8 mouse cellular contexts compared by ENCODE assay signal in the genomic region with DNA sequence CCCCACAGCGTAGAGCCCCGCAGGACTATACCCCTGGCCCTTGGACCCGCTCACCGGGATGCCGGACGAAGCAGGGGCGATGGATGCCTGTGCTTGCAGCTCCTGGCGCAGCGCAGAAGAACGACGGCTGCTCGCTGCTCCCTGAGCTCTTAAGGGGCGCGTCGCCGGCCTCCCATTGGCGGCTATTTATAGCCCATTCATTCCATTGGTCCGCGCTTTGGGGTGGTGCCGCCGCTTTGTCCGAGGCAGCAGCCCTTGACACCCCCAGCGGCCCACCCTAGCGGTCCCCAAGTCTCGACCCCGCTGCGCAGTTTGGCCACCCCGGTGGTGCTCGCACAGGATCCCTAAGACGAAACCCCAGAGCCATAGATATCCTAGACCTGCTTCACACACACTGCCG. TPM values are rescaled to one million over a fixed set of nuclear protein-coding genes. Genes with fewer than 3 reads are reported as not detected.
DNase-seq lines count a peak whose midpoint lies in the region; ATAC-seq and TF ChIP-seq lines count a peak whose summit lies in the region.

A gene (minus strand): TSS at position 163 of the 400 bp plus-strand sequence.

- no peak for TF ChIP-seq EP300 in liver, embryonic 14.5 days (IDR thresholded peaks at IDR 0.05; ENCODE audit: low read depth)

- DNase-seq in Muller cell, postnatal 12 days (ENCODE audit: inconsistent ontology term) = peak; percentile 94
- DNase-seq in cerebellum, adult 18-20 months = peak; percentile 93 to 94
- DNase-seq in heart, postnatal 36 days = peak; percentile 82 to 84
- DNase-seq in layer of hippocampus, adult 11-12 months (ENCODE audit: low spot score) = peak; percentile 93
- DNase-seq in liver, embryonic 14.5 days (ENCODE audit: low read depth in 3 of 3, low spot score in 3 of 3) = no peak
- peak; percentile 33 to 51 for DNase-seq in thymus, postnatal 36 days

- no peak within 1 kb of the TSS for H3K9ac ChIP-seq in liver, embryonic 14.5 days (replicated peaks)
- peak within 1 kb of the TSS; percentile 95 for H3K9ac ChIP-seq in neural tube, embryonic 12.5 days

- peaks cover 52% of the 10 kb centered on the region for H3K27me3 ChIP-seq in liver, embryonic 14.5 days (ENCODE audit: control insufficient read depth, insufficient read depth, low read length)
- H3K27me3 ChIP-seq in neural tube, embryonic 12.5 days (replicated peaks) = peaks cover 5% of the 10 kb centered on the region; the same call in 1 of the 2 replicates

- H3K4me3 ChIP-seq in liver, embryonic 14.5 days (ENCODE audit: insufficient read depth in 1 of 2, low read depth in 2 of 2, low read length in 2 of 2) = peak within 1 kb of the TSS; percentile 22 to 48
- H3K4me3 ChIP-seq in neural tube, embryonic 12.5 days = peak within 1 kb of the TSS; percentile 89

- ATAC-seq in frontal cortex, adult (ENCODE audit: low TSS enrichment) = peak; percentile 66
- no peak for ATAC-seq in liver, embryonic 14.5 days (ENCODE audit: insufficient read depth)
- peak; percentile 79 for ATAC-seq in neural tube, embryonic 12.5 days (ENCODE audit: low FRiP score, low read depth)

- H3K4me1 ChIP-seq in liver, embryonic 14.5 days (replicated peaks; ENCODE audit: control insufficient read depth in 2 of 2, insufficient read depth in 2 of 2, low read length in 1 of 2) = peaks cover 0 to 6% of the 10 kb centered on the region in 2 experiments; a peak in 2 of 4 replicates
- peaks cover 39% of the 10 kb centered on the region for H3K4me1 ChIP-seq in neural tube, embryonic 12.5 days

- no peaks in the 10 kb centered on the region for H3K36me3 ChIP-seq in liver, embryonic 14.5 days (replicated peaks; ENCODE audit: control insufficient read depth, insufficient read depth, low read depth)
- peaks cover 23% of the 10 kb centered on the region for H3K36me3 ChIP-seq in neural tube, embryonic 12.5 days

- H3K9me3 ChIP-seq in liver, embryonic 14.5 days (ENCODE audit: control insufficient read depth, low read length) = no peaks in the 10 kb centered on the region
- H3K9me3 ChIP-seq in neural tube, embryonic 12.5 days = no peaks in the 10 kb centered on the region

- under 1% methylated on average over 31 of the region's 31 CpGs for WGBS in liver, embryonic 14.5 days (ENCODE audit: insufficient replicate concordance)
- WGBS in neural tube, embryonic 12.5 days = under 1% methylated on average over 31 of the region's 31 CpGs

- intact Hi-C loops in heart, postnatal 36 days (cut with DNase I) = loop anchor here (10.0 kb wide), 1 partner anchor 423 kb away; no protein-coding TSS in a partner anchor

- no peak for TF ChIP-seq CTCF in liver, embryonic 14.5 days (IDR thresholded peaks at IDR 0.05; ENCODE audit: low read depth)

- H3K4me2 ChIP-seq in liver, embryonic 14.5 days (ENCODE audit: low read depth) = peak within 1 kb of the TSS; percentile 56
- H3K4me2 ChIP-seq in neural tube, embryonic 12.5 days (replicated peaks) = peak within 1 kb of the TSS; percentile 95

- H3K27ac ChIP-seq in liver, embryonic 14.5 days = no peak within 1 kb of the TSS
- H3K27ac ChIP-seq in neural tube, embryonic 12.5 days = peak within 1 kb of the TSS; percentile 84

RNA-seq across cellular contexts. Expression of the gene that starts here (rescaled TPM):
- 10 to 100 TPM; 71.6 to 84.7 TPM for total RNA-seq in heart, postnatal 36 days (2021)
- 26.5 and 31.4 TPM in 2 replicates for polyA plus RNA-seq in liver, embryonic 14.5 days (2012; rRNA removed)
- polyA plus RNA-seq in liver, embryonic 14.5 days (2014; fragmentation: Nextera tagmentation; extraction: Ambion mirVana) = 26.1 and 28.0 TPM in 2 replicates
- polyA plus RNA-seq in neural tube, embryonic 12.5 days (2016; fragmentation: Nextera tagmentation; extraction: Ambion mirVana) = 2,325 and 2,426 TPM in 2 replicates

Comparison
In these comparisons a context has a peak if more than half of its experiments do, and no peak if none do; other contexts are left out.
1. RNA of the gene that starts here (polyA plus RNA-seq): 2,325 to 2,426 TPM in neural tube, embryonic 12.5 days; 26.1 to 31.4 TPM in liver, embryonic 14.5 days; every median in the first group is over 10 times any median in the second.
2. DNase-seq: peak in Muller cell, postnatal 12 days (single experiment), cerebellum, adult 18-20 months (2 of 2), heart, postnatal 36 days (2 of 2), layer of hippocampus, adult 11-12 months (single experiment) and thymus, postnatal 36 days (2 of 2); none in liver, embryonic 14.5 days (0 of 3).